Mouse (Mus musculus): ENCODE measurements around the gene Lmo3. TPM values are rescaled to one million over a fixed set of nuclear protein-coding genes. Genes with fewer than 3 reads are reported as not detected.

Gene Lmo3
- polyA plus RNA-seq, 1 experiment: not detected

- no peaks in the 10 kb centered on the region for H3K79me2 ChIP-seq (ENCODE audit: control insufficient read depth, insufficient read depth)
- H3K36me3 ChIP-seq (ENCODE audit: control insufficient read depth, insufficient read depth): no peaks in the 10 kb centered on the region
- no peaks in the 10 kb centered on the region for H3K27me3 ChIP-seq (ENCODE audit: control insufficient read depth, insufficient read depth, insufficient read length)
- H3K79me3 ChIP-seq (ENCODE audit: low read depth): no peaks in the 10 kb centered on the region
- no peak overlapping the region for H3ac ChIP-seq (ENCODE audit: control insufficient read depth, insufficient read length, low read depth)
- TF ChIP-seq MAX (IDR thresholded peaks at IDR 0.05): no peak
- no peak for TF ChIP-seq FOSL1 (IDR thresholded peaks at IDR 0.05; ENCODE audit: insufficient read depth, low read length, poor library complexity, severe bottlenecking)
- no peak for TF ChIP-seq MYOD1 (IDR thresholded peaks at IDR 0.05; ENCODE audit: control insufficient read depth, insufficient read length, low read depth)
- TF ChIP-seq CEBPB (IDR thresholded peaks at IDR 0.05; ENCODE audit: low read depth): no peak
- no peak for TF ChIP-seq CTCF (IDR thresholded peaks at IDR 0.05; ENCODE audit: control insufficient read depth, insufficient read depth, insufficient read length)
- TF ChIP-seq USF1 (IDR thresholded peaks at IDR 0.05; ENCODE audit: low read depth): no peak
- TF ChIP-seq MYOG (IDR thresholded peaks at IDR 0.05; ENCODE audit: control insufficient read depth, extremely low read depth, insufficient read length): no peak
- no peak overlapping the region for H3K4me3 ChIP-seq (ENCODE audit: insufficient read depth, poor library complexity, severe bottlenecking)
Observed at GRCm38 (mm10) chr6:138421931-138422531, 159.7 kb downstream of the Lmo3 start.

GRCm38 (mm10) chr6:138421191-138421613 lies 160.6 kb downstream of the Lmo3 start:
- no peak for TF ChIP-seq CTCF (IDR thresholded peaks at IDR 0.05; ENCODE audit: control insufficient read depth, insufficient read depth, insufficient read length)
- no peak for TF ChIP-seq MAX (IDR thresholded peaks at IDR 0.05)
- no peak for TF ChIP-seq MYOG (IDR thresholded peaks at IDR 0.05; ENCODE audit: control insufficient read depth, extremely low read depth, insufficient read length)
- TF ChIP-seq CEBPB (IDR thresholded peaks at IDR 0.05; ENCODE audit: low read depth): no peak
- H3ac ChIP-seq (ENCODE audit: control insufficient read depth, insufficient read length, low read depth): no peak overlapping the region
- H3K36me3 ChIP-seq (ENCODE audit: control insufficient read depth, insufficient read depth): no peaks in the 10 kb centered on the region
- no peaks in the 10 kb centered on the region for H3K79me3 ChIP-seq (ENCODE audit: low read depth)
- no peak overlapping the region for H3K4me3 ChIP-seq (ENCODE audit: insufficient read depth, poor library complexity, severe bottlenecking)
- no peaks in the 10 kb centered on the region for H3K79me2 ChIP-seq (ENCODE audit: control insufficient read depth, insufficient read depth)
- H3K27me3 ChIP-seq (ENCODE audit: control insufficient read depth, insufficient read depth, insufficient read length): no peaks in the 10 kb centered on the region

- Histone ChIP-seq H3ac (ENCODE audit: control insufficient read depth, insufficient read length, low read depth) (no peak overlapping the region), H3K27me3 (ENCODE audit: control insufficient read depth, insufficient read depth, insufficient read length) (no peaks in the 10 kb centered on the region), H3K4me3 (ENCODE audit: insufficient read depth, poor library complexity, severe bottlenecking) (no peak overlapping the region), H3K79me2 (ENCODE audit: control insufficient read depth, insufficient read depth) (no peaks in the 10 kb centered on the region), H3K79me3 (ENCODE audit: low read depth) (no peaks in the 10 kb centered on the region), H3K36me3 (ENCODE audit: control insufficient read depth, insufficient read depth) (no peaks in the 10 kb centered on the region)
- no peak for TF ChIP-seq MAX (IDR thresholded peaks at IDR 0.05)
- no peak for TF ChIP-seq MYOG (IDR thresholded peaks at IDR 0.05; ENCODE audit: control insufficient read depth, extremely low read depth, insufficient read length)
- no peak for TF ChIP-seq CTCF (IDR thresholded peaks at IDR 0.05; ENCODE audit: control insufficient read depth, insufficient read depth, insufficient read length)
Observed at GRCm38 (mm10) chr6:138420536-138420891, 161.3 kb downstream of the Lmo3 start.

GRCm38 (mm10) chr6:138419871-138420535 lies 161.8 kb downstream of the Lmo3 start:
- no peak for TF ChIP-seq USF1 (IDR thresholded peaks at IDR 0.05; ENCODE audit: low read depth)
- TF ChIP-seq MAX (IDR thresholded peaks at IDR 0.05): no peak
- no peak for TF ChIP-seq MYOG (IDR thresholded peaks at IDR 0.05; ENCODE audit: control insufficient read depth, extremely low read depth, insufficient read length)
- no peak for TF ChIP-seq CTCF (IDR thresholded peaks at IDR 0.05; ENCODE audit: control insufficient read depth, insufficient read depth, insufficient read length)
- no peak for TF ChIP-seq FOSL1 (IDR thresholded peaks at IDR 0.05; ENCODE audit: insufficient read depth, low read length, poor library complexity, severe bottlenecking)
- no peak for TF ChIP-seq CEBPB (IDR thresholded peaks at IDR 0.05; ENCODE audit: low read depth)
- no peak for TF ChIP-seq MYOD1 (IDR thresholded peaks at IDR 0.05; ENCODE audit: control insufficient read depth, insufficient read length, low read depth)
- Histone ChIP-seq H3K27me3 (ENCODE audit: control insufficient read depth, insufficient read depth, insufficient read length) (no peaks in the 10 kb centered on the region), H3K79me2 (ENCODE audit: control insufficient read depth, insufficient read depth) (no peaks in the 10 kb centered on the region), H3K79me3 (ENCODE audit: low read depth) (no peaks in the 10 kb centered on the region), H3K4me3 (ENCODE audit: insufficient read depth, poor library complexity, severe bottlenecking) (no peak overlapping the region), H3ac (ENCODE audit: control insufficient read depth, insufficient read length, low read depth) (no peak overlapping the region), H3K36me3 (ENCODE audit: control insufficient read depth, insufficient read depth) (no peaks in the 10 kb centered on the region)

GRCm38 (mm10) chr6:138412075-138412474 lies 169.7 kb downstream of the Lmo3 start:
- H3K27me3 ChIP-seq (ENCODE audit: control insufficient read depth, insufficient read depth, insufficient read length): no peaks in the 10 kb centered on the region
- H3K36me3 ChIP-seq (ENCODE audit: control insufficient read depth, insufficient read depth): no peaks in the 10 kb centered on the region
- no peak for TF ChIP-seq FOSL1 (IDR thresholded peaks at IDR 0.05; ENCODE audit: insufficient read depth, low read length, poor library complexity, severe bottlenecking)
- TF ChIP-seq CEBPB (IDR thresholded peaks at IDR 0.05; ENCODE audit: low read depth): no peak
- no peak for TF ChIP-seq USF1 (IDR thresholded peaks at IDR 0.05; ENCODE audit: low read depth)
- TF ChIP-seq MYOG (IDR thresholded peaks at IDR 0.05; ENCODE audit: control insufficient read depth, extremely low read depth, insufficient read length): no peak
- TF ChIP-seq MAX (IDR thresholded peaks at IDR 0.05): no peak
- no peak for TF ChIP-seq CTCF (IDR thresholded peaks at IDR 0.05; ENCODE audit: control insufficient read depth, insufficient read depth, insufficient read length)
- H3K4me3 ChIP-seq (ENCODE audit: insufficient read depth, poor library complexity, severe bottlenecking): no peak overlapping the region
- no peaks in the 10 kb centered on the region for H3K79me3 ChIP-seq (ENCODE audit: low read depth)
- H3K79me2 ChIP-seq (ENCODE audit: control insufficient read depth, insufficient read depth): no peaks in the 10 kb centered on the region
- no peak overlapping the region for H3ac ChIP-seq (ENCODE audit: control insufficient read depth, insufficient read length, low read depth)

GRCm38 (mm10) chr6:138402031-138402430 lies 179.7 kb downstream of the Lmo3 start:
- no peaks in the 10 kb centered on the region for H3K79me2 ChIP-seq (ENCODE audit: control insufficient read depth, insufficient read depth)
- no peaks in the 10 kb centered on the region for H3K79me3 ChIP-seq (ENCODE audit: low read depth)
- H3ac ChIP-seq (ENCODE audit: control insufficient read depth, insufficient read length, low read depth): no peak overlapping the region
- H3K27me3 ChIP-seq (ENCODE audit: control insufficient read depth, insufficient read depth, insufficient read length): no peaks in the 10 kb centered on the region
- no peak overlapping the region for H3K4me3 ChIP-seq (ENCODE audit: insufficient read depth, poor library complexity, severe bottlenecking)
- TF ChIP-seq MYOD1 (IDR thresholded peaks at IDR 0.05; ENCODE audit: control insufficient read depth, insufficient read length, low read depth) (no peak), CTCF (IDR thresholded peaks at IDR 0.05; ENCODE audit: control insufficient read depth, insufficient read depth, insufficient read length) (no peak), CEBPB (IDR thresholded peaks at IDR 0.05; ENCODE audit: low read depth) (no peak), FOSL1 (IDR thresholded peaks at IDR 0.05; ENCODE audit: insufficient read depth, low read length, poor library complexity, severe bottlenecking) (no peak), MAX (IDR thresholded peaks at IDR 0.05) (no peak), USF1 (IDR thresholded peaks at IDR 0.05; ENCODE audit: low read depth) (no peak), MYOG (IDR thresholded peaks at IDR 0.05; ENCODE audit: control insufficient read depth, extremely low read depth, insufficient read length) (no peak)
- no peaks in the 10 kb centered on the region for H3K36me3 ChIP-seq (ENCODE audit: control insufficient read depth, insufficient read depth)
